Mouse (Mus musculus): ENCODE data around the gene Tbc1d30.

The Tbc1d30 gene

DNA sequence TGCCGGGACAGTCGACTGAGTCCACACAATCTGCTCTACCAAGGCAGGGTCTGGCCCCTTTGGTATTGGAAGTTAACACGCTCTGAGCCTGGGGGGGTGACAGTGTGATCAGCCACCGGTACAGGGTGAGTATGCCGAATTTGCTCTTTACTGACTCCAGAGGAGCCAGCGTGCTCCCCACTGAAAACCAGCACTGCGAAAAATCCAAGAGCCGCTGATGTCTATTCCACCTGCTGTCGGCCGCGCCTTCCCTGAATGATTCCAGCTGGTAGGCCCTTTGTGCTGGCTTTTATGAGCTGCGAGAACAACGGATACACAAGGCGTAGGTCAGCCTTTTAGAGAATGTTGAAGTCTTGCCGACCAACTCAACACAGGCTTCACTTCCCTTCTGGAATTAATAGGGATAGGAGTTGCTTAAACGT lies 123.1 kb downstream of the Tbc1d30 start:
- no peak for DNase-seq (ENCODE audit: low spot score in 2 of 2)

DNA sequence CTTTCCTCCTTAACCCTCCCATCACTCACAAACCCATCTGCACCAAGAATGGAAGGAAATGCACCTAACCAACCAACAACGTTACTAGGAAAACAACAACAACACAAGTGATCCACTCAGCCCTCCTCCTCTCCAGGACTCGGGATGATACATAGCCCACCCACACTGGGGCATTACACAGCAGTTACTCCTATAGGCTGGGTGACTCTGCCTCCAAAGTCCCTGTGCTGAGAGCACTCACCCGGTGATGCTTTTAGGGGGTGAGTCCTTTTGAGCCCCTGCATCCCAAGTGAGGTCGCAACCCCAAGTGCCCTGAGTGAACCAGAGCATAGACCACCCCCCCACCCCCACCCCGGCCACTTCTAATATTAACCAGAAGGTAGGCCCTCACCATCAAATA lies 123.7 kb downstream of the Tbc1d30 start:
- DNase-seq (ENCODE audit: low spot score in 2 of 2), result no peak

DNA sequence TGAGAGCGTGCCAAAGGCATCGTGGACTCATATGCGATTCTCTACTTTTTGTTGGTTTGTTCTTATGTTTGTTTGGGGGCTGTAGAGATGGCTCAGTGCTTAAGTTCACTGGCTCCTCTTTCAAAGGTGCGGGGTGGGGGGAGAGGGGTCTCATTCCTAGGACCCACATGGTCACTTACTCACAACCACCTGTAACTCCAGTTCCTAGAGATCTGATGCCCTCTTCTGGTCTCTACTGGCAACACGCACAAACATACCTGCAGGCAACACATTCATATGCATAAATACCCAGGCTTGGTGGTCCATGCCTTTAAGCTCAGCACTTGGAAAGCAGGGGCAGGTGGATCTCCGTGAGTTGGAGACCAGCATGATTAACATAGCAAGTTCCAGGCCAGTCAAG lies 125.4 kb downstream of the Tbc1d30 start:
- no peak for DNase-seq (ENCODE audit: low spot score in 2 of 2)

DNA sequence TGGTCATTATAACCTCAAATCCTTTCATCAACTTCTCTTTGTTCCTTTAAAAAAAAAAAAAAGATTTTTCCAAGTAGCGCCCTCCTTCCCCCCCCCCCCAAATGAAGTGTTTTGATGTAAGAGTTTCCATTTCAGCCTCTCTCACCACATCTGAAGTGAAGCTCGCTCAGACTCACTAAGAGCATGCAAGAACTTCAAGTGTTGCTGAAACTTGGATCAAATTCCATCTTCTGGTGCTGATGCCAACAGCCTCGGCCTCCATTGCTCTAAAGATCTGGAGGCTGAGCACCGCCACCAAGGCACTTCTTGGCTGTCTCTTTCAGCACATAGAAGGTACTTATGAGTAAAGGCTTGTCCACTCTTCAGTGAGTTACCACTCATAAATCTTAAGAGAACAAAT lies 128.2 kb downstream of the Tbc1d30 start:
- DNase-seq (ENCODE audit: low spot score in 2 of 2), result no peak

DNA sequence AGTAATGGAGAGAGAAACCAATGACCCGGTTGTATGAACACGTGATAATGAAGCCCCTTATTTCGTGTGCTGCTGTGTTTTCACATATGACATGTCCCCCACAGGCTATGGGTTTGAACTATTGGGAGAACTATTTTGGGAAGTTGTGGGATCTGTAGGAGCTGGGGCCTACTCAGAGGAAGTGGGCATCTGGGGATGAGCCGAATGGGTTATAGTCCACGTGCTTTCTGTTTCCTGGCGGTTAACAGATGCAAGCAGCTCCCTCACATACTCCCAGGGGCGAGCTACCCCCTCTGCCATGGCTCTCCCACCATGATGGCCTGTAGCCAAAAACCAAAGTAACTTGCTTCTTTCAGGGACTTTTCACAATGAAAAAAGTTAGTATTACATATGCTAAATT lies 132.5 kb downstream of the Tbc1d30 start:
- DNase-seq (ENCODE audit: low spot score in 2 of 2), result no peak

DNA sequence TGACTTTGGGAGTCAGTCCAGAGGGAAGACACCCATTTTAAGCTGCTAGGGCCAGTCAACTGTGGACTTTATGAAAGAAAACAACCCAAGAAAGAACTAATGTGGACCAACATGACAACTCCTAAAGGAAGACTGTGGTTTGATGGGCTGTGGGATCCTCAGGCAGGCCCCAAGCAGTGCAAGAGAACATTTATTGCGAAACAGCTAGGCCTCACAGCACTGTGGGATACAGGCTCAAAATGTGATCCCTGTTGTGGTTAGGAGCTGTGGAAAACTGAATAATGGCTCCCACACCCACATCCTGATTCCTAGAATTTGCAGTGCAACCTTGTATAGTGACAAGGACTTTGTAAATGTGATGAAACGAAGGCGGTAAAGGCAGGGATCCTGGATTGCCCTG lies 134.3 kb downstream of the Tbc1d30 start:
- no peak for DNase-seq (ENCODE audit: low spot score in 2 of 2)
